Mouse (Mus musculus): ENCODE measurements around the gene Sema5a. TPM values are rescaled to one million over a fixed set of nuclear protein-coding genes. Genes with fewer than 3 reads are reported as not detected.

Gene Sema5a
- polyA plus RNA-seq, 1 experiment: 1.3 TPM

DNA sequence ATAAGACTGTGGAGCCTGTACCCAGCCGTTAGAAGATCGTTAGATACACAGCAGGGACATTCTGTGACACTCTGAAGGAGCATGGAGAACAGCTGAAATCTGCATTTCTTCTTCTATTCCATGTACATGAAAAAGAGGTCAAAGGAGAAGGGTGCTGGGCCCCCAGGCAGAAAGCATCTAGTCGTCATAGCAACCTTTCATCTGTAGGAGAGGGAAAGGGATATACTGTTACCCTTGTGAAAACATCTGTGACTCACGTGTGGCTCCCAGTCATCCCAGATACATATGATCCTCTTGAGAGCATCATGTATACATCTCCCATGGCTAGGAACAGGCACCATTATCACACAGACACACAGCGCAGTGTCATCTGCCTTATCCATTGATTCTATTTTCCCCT is 16.3 kb downstream of the Sema5a start:
- H3K27ac ChIP-seq (ENCODE audit: control insufficient read depth, insufficient read depth, low read length): no peak overlapping the region
- no peaks in the 10 kb centered on the region for H3K36me3 ChIP-seq (ENCODE audit: control insufficient read depth, insufficient read depth, low read length)
- WGBS: 88% methylated on average over 5 of the region's 5 CpGs
- H3K4me3 ChIP-seq (ENCODE audit: control insufficient read depth, insufficient read depth, low read length): no peak overlapping the region
- no peaks in the 10 kb centered on the region for H3K27me3 ChIP-seq (ENCODE audit: control insufficient read depth, insufficient read depth, low read length)
- no peaks in the 10 kb centered on the region for H3K4me1 ChIP-seq (replicated peaks; ENCODE audit: control insufficient read depth, insufficient read depth, low read length)
- DNase-seq: no peak
- TF ChIP-seq POLR2A (IDR thresholded peaks at IDR 0.05; ENCODE audit: control insufficient read depth, extremely low read depth, insufficient read depth, low read length, poor library complexity) (no peak), CTCF (IDR thresholded peaks at IDR 0.05; ENCODE audit: borderline replicate concordance, control insufficient read depth, extremely low read depth, insufficient read depth, low read length, poor library complexity) (no peak)

DNA sequence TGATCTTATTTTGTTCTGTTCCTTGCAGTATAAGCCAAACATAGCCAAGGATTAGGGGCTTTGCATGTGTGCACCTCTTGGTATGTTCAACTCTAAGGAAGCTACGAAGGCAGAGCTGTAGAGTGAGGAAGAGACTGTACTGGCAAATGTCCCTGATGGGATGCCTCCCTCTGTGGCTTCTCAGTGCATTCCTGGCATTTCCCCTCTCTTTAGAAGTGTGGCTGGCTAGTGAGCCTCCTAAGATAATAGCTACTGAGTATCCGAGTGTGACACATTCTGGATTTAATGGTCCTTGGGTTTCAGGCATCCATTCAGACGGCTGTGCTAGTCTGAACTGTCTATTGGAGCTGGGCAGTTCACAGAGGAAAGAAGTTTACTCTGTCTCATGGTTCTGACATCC is 19.0 kb downstream of the Sema5a start:
- H3K27ac ChIP-seq (ENCODE audit: control insufficient read depth, insufficient read depth, low read length): no peak overlapping the region
- no peaks in the 10 kb centered on the region for H3K36me3 ChIP-seq (ENCODE audit: control insufficient read depth, insufficient read depth, low read length)
- TF ChIP-seq CTCF (IDR thresholded peaks at IDR 0.05; ENCODE audit: borderline replicate concordance, control insufficient read depth, extremely low read depth, insufficient read depth, low read length, poor library complexity): no peak
- no peak for TF ChIP-seq POLR2A (IDR thresholded peaks at IDR 0.05; ENCODE audit: control insufficient read depth, extremely low read depth, insufficient read depth, low read length, poor library complexity)
- H3K4me1 ChIP-seq (replicated peaks; ENCODE audit: control insufficient read depth, insufficient read depth, low read length): no peaks in the 10 kb centered on the region
- no peaks in the 10 kb centered on the region for H3K27me3 ChIP-seq (ENCODE audit: control insufficient read depth, insufficient read depth, low read length)
- DNase-seq: no peak
- WGBS: 79% methylated on average over 3 of the region's 3 CpGs
- no peak overlapping the region for H3K4me3 ChIP-seq (ENCODE audit: control insufficient read depth, insufficient read depth, low read length)

DNA sequence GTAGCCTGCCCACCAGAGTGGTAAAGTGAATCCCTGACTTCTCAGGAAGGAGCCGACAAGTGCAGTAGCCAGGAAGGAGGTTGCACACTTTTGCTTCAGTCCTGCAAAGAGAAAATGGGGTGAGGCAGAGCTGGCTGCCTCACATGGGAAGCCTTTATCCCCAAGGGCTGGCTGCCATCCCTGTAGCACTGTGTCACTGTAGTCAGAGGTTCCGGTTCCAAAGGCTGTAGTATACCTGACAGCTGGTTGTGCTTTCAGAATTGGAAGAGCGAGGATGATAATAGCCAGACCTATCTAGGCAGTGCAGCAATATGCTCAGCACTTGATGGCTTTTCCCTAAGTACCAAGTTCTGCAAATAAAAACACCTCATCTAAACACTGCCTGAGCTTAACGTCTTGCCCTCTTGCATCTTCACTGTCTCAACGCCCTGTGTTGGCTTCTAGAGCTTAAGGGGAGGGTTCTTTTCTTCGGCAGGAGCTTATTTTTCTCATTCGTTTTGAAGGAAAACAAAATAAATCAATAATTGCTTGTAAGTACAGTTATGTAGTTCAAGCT is 20.3 kb downstream of the Sema5a start:
- Histone ChIP-seq H3K27me3 (ENCODE audit: control insufficient read depth, insufficient read depth, low read length) (no peaks in the 10 kb centered on the region), H3K4me3 (ENCODE audit: control insufficient read depth, insufficient read depth, low read length) (no peak overlapping the region), H3K27ac (ENCODE audit: control insufficient read depth, insufficient read depth, low read length) (no peak overlapping the region), H3K36me3 (ENCODE audit: control insufficient read depth, insufficient read depth, low read length) (no peaks in the 10 kb centered on the region), H3K4me1 (replicated peaks; ENCODE audit: control insufficient read depth, insufficient read depth, low read length) (no peaks in the 10 kb centered on the region)
- TF ChIP-seq POLR2A (IDR thresholded peaks at IDR 0.05; ENCODE audit: control insufficient read depth, extremely low read depth, insufficient read depth, low read length, poor library complexity) (no peak), CTCF (IDR thresholded peaks at IDR 0.05; ENCODE audit: borderline replicate concordance, control insufficient read depth, extremely low read depth, insufficient read depth, low read length, poor library complexity) (no peak)
- WGBS: 88% methylated on average over 7 of the region's 7 CpGs
- no peak for DNase-seq

DNA sequence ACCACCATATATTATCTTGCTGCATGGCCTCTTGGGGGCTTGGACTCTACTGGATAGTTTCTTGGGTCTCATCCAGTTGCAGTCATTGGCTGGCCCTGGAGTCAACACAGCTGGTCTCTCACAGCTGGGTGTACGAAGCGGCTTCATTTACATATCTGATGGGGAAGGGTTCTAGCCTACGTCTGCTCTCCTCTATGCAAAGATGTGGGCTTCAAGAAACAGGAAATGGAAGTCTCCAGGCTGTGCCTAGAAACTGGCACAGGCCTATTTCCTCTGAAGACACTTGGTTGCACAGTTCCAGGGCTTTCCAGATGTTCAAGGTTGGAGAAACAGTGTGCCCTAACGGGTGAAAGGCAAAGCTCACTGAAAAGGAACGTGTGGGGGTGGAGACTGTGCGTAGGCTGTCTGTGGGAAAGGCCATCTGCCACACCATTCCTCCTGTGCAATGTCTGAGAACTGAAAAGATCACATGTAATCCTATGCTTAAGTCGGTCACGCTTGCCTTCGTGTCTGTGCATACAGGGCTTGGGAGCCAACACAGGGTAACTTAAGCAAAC is 20.8 kb downstream of the Sema5a start:
- WGBS: 75% methylated on average over 9 of the region's 9 CpGs
- H3K4me3 ChIP-seq (ENCODE audit: control insufficient read depth, insufficient read depth, low read length): no peak overlapping the region
- TF ChIP-seq CTCF (IDR thresholded peaks at IDR 0.05; ENCODE audit: borderline replicate concordance, control insufficient read depth, extremely low read depth, insufficient read depth, low read length, poor library complexity): no peak
- H3K36me3 ChIP-seq (ENCODE audit: control insufficient read depth, insufficient read depth, low read length): no peaks in the 10 kb centered on the region
- no peaks in the 10 kb centered on the region for H3K27me3 ChIP-seq (ENCODE audit: control insufficient read depth, insufficient read depth, low read length)
- H3K4me1 ChIP-seq (replicated peaks; ENCODE audit: control insufficient read depth, insufficient read depth, low read length): no peaks in the 10 kb centered on the region
- no peak overlapping the region for H3K27ac ChIP-seq (ENCODE audit: control insufficient read depth, insufficient read depth, low read length)
- no peak for DNase-seq

DNA sequence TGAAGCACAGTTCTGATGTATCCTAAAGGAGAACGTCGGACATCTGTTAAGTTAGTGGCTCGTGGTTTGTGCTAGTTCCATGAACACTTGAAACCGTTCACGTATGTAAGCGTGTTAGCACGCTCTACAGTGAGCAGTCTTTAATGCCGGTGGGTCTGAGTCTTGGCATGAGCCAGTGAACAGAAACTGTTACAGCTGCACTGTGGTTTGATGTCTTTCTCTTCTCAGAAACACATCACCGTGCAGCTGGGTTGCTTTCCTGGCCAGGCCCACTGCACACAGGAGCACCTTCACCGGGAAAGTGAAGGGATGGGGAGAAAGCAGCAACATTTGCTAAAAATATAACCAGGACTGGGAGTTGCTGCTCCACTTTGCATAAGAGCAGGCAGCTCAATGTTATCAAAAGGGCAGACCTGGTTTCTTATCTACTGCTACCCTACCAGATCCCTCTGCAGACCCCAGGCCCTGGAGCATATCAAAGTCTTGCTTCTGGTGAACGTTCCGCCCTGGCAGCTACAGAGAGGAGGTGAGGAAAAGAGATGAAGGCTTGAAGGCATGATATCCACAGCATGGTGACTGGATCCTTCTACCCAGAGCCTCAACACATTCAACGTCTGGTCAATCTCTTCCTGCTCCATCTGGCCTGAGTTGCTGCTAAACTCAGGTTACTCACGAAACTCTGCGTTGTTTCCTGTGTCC is 21.7 kb downstream of the Sema5a start:
- no peak overlapping the region for H3K27ac ChIP-seq (ENCODE audit: control insufficient read depth, insufficient read depth, low read length)
- no peak overlapping the region for H3K4me3 ChIP-seq (ENCODE audit: control insufficient read depth, insufficient read depth, low read length)
- H3K27me3 ChIP-seq (ENCODE audit: control insufficient read depth, insufficient read depth, low read length): no peaks in the 10 kb centered on the region
- no peak for DNase-seq
- WGBS: 79% methylated on average over 15 of the region's 15 CpGs
- H3K4me1 ChIP-seq (replicated peaks; ENCODE audit: control insufficient read depth, insufficient read depth, low read length): no peaks in the 10 kb centered on the region
- TF ChIP-seq CTCF (IDR thresholded peaks at IDR 0.05; ENCODE audit: borderline replicate concordance, control insufficient read depth, extremely low read depth, insufficient read depth, low read length, poor library complexity): no peak
- TF ChIP-seq POLR2A (IDR thresholded peaks at IDR 0.05; ENCODE audit: control insufficient read depth, extremely low read depth, insufficient read depth, low read length, poor library complexity): no peak
- no peaks in the 10 kb centered on the region for H3K36me3 ChIP-seq (ENCODE audit: control insufficient read depth, insufficient read depth, low read length)

DNA sequence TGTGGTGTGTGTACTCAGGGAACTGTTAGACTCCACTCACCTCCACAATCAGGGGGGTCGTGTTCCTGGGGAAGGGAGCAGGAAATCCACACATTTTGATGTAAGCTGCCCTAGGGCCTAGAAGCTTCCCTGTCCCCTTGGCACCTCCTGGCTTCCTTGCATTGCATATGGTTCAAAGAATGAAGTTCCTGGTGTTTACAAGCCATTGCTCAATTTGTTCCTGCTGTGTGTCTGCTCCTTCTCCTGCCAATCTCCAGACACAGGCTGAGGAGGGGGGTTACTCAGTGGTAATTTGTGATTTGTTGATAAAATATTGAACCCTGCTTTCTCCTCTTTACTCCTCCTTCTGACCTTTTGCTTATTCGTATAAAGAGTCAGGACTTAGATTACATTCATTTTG is 25.5 kb downstream of the Sema5a start:
- no peak for DNase-seq
- no peaks in the 10 kb centered on the region for H3K27me3 ChIP-seq (ENCODE audit: control insufficient read depth, insufficient read depth, low read length)
- no peak overlapping the region for H3K4me3 ChIP-seq (ENCODE audit: control insufficient read depth, insufficient read depth, low read length)
- TF ChIP-seq CTCF (IDR thresholded peaks at IDR 0.05; ENCODE audit: borderline replicate concordance, control insufficient read depth, extremely low read depth, insufficient read depth, low read length, poor library complexity) (no peak), POLR2A (IDR thresholded peaks at IDR 0.05; ENCODE audit: control insufficient read depth, extremely low read depth, insufficient read depth, low read length, poor library complexity) (no peak)
- H3K4me1 ChIP-seq (replicated peaks; ENCODE audit: control insufficient read depth, insufficient read depth, low read length): no peaks in the 10 kb centered on the region
- WGBS: 63% methylated on average over 2 of the region's 2 CpGs
- no peaks in the 10 kb centered on the region for H3K36me3 ChIP-seq (ENCODE audit: control insufficient read depth, insufficient read depth, low read length)
- no peak overlapping the region for H3K27ac ChIP-seq (ENCODE audit: control insufficient read depth, insufficient read depth, low read length)
